Mouse (Mus musculus) granulocyte monocyte progenitor cell, adult 5-6 weeks (primary cell): ENCODE measurements at regions not wholly inside any gene's neighbourhood (a gene's known extent, or its start where the extent isn't known, plus 50 kb on each side); places are given as distances from the start of the nearest gene placed in this dataset.
A peak's percentile ranks its signal among the peaks of the same experiment; 100 is the strongest.

ENCODE experiments used
- ATAC-seq: replicated peaks from 2 replicates; pipeline ENCODE4 v1.8.0; 2016; ENCODE audit warnings: mild to moderate bottlenecking, moderate TSS enrichment, inconsistent platforms; ENCODE audit not compliant: poor library complexity, severe bottlenecking

DNA sequence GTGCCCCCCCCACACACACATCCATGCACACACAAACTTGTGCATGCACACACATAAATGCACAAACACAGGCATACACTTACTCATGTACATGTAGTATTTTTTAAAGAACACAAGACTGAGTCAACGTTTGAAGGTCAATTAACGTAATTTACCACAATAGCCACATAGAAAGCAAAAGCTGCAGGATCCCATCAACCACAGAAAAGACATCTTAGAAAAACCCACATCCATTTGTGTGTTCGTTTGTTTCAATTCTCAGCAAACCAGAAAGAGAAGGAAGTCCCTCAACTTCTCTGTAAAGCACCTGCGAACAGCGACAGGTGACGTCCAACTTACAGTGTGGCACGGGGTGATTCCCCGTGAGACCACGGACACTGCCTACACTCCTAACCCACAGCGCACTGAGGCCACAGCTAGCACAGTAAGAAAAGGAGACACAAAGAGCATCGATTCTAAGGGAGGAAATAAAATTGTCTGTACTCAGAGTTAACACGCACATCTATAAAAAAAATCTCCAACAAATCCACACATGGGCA, 53.8 kb downstream of the Dio3 start:
- ATAC-seq, result no peak

DNA sequence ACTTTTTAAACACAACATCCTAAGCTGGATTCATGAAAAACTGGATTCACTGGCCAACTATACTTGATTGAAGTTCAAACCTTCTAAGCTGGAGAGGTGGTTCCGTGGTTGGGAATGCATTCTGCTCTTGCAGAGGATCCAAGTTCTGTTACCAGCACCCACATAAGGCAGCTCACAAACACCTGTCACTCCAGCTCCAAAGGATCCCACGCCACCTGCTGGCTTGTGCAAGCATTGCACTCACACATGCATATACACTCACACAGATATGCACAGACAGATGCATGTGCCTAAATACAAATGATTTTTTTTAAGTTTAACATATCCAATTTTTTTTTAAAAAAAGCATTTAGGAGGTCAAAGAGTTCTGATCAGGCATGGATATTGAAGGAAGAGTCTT, 55.7 kb downstream of the Dio3 start:
- ATAC-seq, result no peak

DNA sequence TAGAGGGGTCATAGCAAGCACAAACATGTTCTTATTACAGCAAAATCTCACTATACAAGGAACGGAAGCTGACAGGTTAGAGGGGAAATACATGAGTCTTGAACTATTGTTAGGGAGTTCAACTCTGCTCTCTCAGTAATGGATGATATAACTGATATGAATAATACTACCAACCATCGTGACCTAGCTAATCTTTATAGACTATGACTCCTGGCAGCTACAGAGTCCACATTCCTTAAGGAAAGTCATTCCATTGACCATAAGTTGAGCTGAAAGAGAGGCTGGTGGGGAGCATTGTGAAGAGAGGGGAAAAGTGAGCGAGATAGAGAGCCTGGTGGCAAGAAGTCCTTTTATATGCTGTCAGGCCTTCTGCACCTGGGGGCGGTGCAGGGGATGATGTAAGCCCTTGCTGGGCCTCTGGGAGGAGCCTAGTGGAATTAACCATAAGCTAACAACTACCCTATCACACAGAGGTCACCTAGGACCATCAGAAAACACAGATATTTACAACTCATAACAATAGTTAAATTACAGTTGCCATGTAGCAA, 65.5 kb downstream of the Dio3 start:
- peak; percentile 71 for ATAC-seq

DNA sequence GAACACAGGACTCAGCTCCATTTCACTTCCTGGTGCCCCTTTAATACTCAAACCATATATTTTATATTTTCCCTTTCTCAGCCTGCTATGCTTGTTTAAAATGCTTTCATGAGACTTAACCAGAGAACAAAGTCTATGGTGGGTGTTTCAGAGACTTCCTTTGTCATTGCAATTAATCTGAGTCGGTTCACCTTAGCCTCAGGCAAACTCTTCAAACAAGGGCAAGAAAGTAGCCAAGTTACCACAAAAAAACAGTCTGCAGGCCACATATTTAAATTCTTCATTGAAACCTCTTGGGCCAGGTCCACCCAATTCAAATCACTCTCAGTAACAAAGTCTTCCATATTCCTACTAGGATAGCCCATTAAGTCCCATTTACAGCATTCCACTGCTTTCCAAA, 70.8 kb downstream of the Dio3 start:
- ATAC-seq, result no peak

DNA sequence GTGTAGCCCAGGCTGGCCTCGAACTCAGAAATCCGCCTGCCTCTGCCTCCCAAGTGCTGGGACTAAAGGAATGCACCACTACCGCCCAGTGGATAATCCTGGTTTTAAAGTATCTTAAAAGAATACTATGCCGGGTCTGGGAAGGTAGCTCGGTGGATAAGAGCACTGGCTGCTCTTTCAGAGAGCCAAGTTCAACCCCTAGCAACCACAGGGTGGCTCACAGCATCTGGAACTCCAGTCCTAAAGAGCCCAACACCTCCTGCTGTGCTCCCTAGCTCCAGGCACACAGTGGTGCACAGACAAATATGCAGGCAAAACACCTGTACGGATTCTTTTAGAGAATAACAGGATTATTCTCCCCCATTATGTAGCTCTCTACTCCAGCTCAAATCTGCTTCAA, 77.0 kb downstream of the Dio3 start:
- ATAC-seq, result no peak

- no peak for ATAC-seq
Observed at GRCm38 (mm10) chr12:110367102-110367501, 79.8 kb upstream of the Ppp2r5c start.

DNA sequence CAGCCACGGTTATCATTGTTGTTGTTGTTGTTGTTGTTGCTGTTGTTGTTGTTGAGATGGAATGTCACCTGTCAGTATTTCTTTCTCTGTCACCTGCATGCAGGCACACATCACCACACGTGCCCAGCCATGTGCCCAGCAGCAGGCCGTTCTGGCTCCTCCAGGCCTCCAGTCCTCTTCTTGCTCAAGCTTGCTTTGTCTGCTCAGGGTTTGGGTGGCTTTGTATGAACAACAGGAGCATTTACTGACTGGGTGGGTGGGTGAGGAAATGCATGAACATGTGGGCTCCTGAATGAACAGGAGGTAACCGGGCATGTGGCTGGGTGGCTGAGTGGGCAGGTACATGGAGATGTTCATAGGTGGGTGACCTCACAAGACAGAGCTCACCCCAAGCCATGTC, 79.1 kb upstream of the Ppp2r5c start:
- ATAC-seq, result no peak

- no peak for ATAC-seq
Observed at GRCm38 (mm10) chr12:110371886-110372690, 74.8 kb upstream of the Ppp2r5c start.

DNA sequence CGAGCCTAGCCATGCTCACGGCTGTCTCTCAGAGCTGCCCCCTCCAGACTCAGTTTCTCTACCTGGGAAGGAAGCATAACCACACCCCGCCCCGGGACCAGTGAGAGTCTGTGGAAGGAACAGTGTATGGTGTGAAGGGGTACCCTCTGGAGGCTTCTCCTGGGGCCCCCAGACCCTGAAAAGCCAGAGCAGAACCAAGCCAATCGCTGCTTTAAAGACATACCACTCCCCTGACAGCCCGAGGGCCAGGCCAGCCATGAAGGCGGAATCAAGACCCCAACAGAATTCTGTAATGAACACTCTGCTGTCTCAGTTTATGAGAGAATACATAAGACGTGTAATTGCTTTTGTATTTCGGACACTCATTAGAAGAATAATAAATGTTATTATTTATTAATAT, 73.9 kb upstream of the Ppp2r5c start:
- no peak for ATAC-seq

GRCm38 (mm10) chr12:110373408-110374065, 73.4 kb upstream of the Ppp2r5c start:
- peak; percentile 93 for ATAC-seq

GRCm38 (mm10) chr12:110375139-110375538, 71.8 kb upstream of the Ppp2r5c start:
- ATAC-seq, result no peak

GRCm38 (mm10) chr12:110376062-110376837, 70.7 kb upstream of the Ppp2r5c start:
- ATAC-seq, result no peak

DNA sequence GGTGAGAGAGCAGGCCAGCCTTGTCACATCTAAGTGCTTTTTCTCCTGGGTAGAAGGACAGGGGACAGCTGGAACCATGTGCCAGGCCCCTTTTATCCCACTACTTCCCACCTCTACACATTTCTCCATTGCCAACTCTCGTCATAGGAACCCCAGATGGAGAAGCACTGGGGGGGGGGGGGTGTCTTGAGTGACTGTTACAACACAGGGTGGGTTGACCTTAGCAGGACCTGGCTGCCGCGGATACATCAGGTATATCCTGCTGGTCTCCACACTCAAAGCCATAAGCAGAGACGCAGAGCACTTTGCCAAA, 70.1 kb upstream of the Ppp2r5c start:
- no peak for ATAC-seq

DNA sequence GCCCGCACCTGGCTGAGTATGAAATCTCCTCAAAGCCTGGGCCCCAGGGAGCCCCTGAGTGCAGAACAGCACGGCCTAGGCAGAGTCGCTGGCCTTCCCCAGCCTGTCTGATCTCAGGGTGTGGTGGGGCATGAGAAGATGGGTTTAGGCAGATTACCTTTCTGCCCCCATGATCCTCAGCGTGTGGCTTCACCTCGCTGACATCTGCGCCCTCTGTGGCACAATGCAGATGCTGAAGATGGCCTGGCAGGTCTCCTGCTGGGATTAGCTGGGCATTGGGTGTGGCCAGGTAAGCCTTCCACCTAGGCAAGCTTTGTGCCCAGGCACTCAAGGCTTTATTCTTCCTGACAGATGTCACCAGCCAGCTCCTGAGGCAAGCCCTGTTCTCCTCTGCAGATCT, 69.6 kb upstream of the Ppp2r5c start:
- no peak for ATAC-seq

DNA sequence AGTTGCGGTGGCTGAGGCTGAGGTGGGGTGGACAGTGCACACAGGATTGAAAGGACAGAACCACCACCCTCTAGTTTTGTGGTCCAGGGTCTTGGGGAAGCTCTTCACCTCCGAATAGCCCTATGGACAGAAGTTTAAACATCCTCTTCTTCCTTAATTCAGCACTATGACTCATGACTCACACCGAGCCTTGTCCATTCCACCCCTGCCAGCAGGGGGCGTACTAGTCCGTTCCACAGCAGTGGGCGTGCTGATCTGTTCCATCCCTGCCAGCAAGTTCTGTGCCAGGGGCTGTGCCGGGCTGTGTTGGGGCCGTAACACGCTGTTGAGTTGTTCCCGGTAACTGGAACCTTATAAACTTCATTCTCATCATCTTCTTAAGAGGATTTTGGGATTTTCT, 69.2 kb upstream of the Ppp2r5c start:
- ATAC-seq, result 0 out of 2 replicates have a peak, but pooled peaks have one; percentile 35

GRCm38 (mm10) chr12:110378302-110378701, 68.6 kb upstream of the Ppp2r5c start:
- ATAC-seq, result no peak; the same call in 1 of the 2 replicates

DNA sequence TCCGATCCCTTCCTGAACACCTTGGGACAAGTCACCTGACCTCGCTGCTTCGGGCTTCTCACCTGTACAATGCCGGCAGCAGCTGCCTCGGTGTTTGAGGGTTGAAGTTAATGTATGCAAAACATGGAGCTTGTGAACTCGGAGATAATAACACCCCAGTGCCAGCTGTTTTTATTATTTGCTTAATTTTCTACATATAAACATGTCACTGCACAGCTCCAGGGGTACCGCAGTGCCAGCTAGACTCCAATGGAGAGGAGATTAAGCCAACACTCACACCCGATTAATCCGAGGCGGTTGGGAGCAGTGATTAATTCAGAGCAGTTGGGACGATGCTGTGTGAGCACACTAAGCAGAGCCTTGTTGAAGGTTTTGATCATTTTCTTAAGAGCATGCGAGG, 67.2 kb upstream of the Ppp2r5c start:
- no peak for ATAC-seq

DNA sequence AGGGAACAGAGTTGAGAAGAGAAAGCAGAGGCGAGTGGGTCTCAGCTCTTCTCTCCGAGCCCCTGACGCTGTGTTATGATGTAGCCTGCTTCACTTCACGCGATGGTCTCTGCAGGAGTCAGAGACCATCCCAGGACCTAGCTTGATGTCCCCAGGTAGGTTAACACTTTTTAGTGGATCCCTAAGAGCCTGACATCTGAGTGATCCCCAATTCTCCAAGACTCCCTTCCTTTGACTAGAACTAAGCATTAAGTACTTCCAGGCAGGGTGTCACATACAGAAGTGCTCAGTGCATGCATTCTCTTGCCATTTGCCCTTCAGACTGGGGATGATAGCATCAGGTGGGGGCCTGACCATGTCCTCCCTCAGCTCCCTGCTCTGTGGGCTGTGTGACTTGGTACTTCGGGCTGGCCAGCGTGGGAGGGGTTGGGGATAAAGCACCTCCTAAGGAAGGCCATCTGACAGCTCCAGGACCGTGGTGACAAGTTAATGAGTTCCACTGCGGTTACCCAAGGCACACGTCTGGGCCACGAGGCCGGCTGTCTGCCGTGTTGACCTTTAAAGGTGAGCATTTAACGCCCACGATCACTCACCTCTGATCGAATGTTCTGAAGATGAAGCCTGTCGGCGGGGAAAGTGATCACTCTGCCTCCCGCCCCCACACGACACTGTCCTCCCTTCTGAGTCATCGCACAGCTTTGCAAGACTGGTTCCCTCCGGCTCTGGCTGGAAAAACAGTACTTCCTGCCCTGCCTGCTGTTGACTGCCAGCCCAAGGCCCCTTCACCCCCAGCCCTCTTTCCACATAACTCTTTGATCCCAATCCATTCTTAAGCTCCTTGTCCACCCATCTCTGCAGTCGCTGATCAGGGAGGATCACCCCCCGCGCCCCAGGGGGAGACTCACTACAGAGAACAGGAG, 65.8 kb upstream of the Ppp2r5c start:
- no peak for ATAC-seq

- ATAC-seq, result no peak
Observed at GRCm38 (mm10) chr12:110385031-110385430, 61.9 kb upstream of the Ppp2r5c start.
